In genomic region chr17:88159851-88160676, GRCm38 (mm10) we compare ENCODE assay signal across 9 mouse cellular contexts.
A peak's percentile ranks its signal among the peaks of the same experiment; 100 is the strongest.
DNase-seq lines count a peak whose midpoint lies in the region; ATAC-seq and TF ChIP-seq lines count a peak whose summit lies in the region.
"Had no signal": no experiment of that assay in that cellular context is flagged by ENCODE, and none has a peak within 500 bp of the region (broad histone marks: within the 10 kb centered on the region; RNA-seq: fewer than 3 reads in every experiment).

No protein-coding gene starts in this region.

- no peak for TF ChIP-seq CTCF in layer of hippocampus, adult 2 months (conservative IDR thresholded peaks at IDR 0.05)

- H3K36me3 ChIP-seq in hindbrain, embryonic 15.5 days: no peaks in the 10 kb centered on the region
- H3K36me3 ChIP-seq: intestine, embryonic 15.5 days had no signal

- H3K27me3 ChIP-seq in hindbrain, embryonic 15.5 days: no peaks in the 10 kb centered on the region
- H3K27me3 ChIP-seq: intestine, embryonic 15.5 days had no signal

- H3K4me3 ChIP-seq in layer of hippocampus, adult 2 months: peak overlapping the region; percentile 11; the same call in 1 of the 2 replicates
- H3K4me3 ChIP-seq in hindbrain, embryonic 15.5 days: 0 out of 2 replicates have a peak overlapping the region, but pooled peaks have one; percentile 9
- H3K4me3 ChIP-seq: intestine, embryonic 15.5 days had no signal

- no peaks in the 10 kb centered on the region for H3K9me3 ChIP-seq in hindbrain, embryonic 15.5 days
- H3K9me3 ChIP-seq: intestine, embryonic 15.5 days had no signal

- no peak overlapping the region for H3K27ac ChIP-seq in layer of hippocampus, adult 2 months
- H3K27ac ChIP-seq in hindbrain, embryonic 15.5 days (replicated peaks): no peak overlapping the region
- H3K27ac ChIP-seq: intestine, embryonic 15.5 days had no signal

- H3K4me1 ChIP-seq in hindbrain, embryonic 15.5 days (replicated peaks): peaks cover 15% of the 10 kb centered on the region
- H3K4me1 ChIP-seq: intestine, embryonic 15.5 days had no signal

- ATAC-seq in hindbrain, embryonic 15.5 days (ENCODE audit: low FRiP score, low read depth): no peak
- ATAC-seq: intestine, embryonic 15.5 days had no signal

- DNase-seq in cerebellum, postnatal 10 days: peak; percentile 26 to 31
- no peak for DNase-seq in cerebellum, adult 11-12 months
- DNase-seq in layer of hippocampus, adult 2 months (ENCODE audit: low spot score in 2 of 2): no peak
- DNase-seq in layer of hippocampus, adult 11-12 months (ENCODE audit: low spot score): no peak
- DNase-seq in retina, postnatal 1 day: peak; percentile 15
- no peak for DNase-seq in adrenal gland, adult (ENCODE audit: inconsistent age in 2 of 2, low spot score in 1 of 2)
- no peak for DNase-seq in liver

- 50% methylated on average over 19 of the region's 19 CpGs for WGBS in hindbrain, embryonic 15.5 days

- peak overlapping the region; percentile 45 for H3K4me2 ChIP-seq in hindbrain, embryonic 15.5 days
- H3K4me2 ChIP-seq: intestine, embryonic 15.5 days had no signal

- H3K9ac ChIP-seq in hindbrain, embryonic 15.5 days: no peak overlapping the region
- H3K9ac ChIP-seq: intestine, embryonic 15.5 days had no signal

Comparison
In these comparisons a context has a peak if more than half of its experiments do, and no peak if none do; other contexts are left out.
1. DNase-seq: peak in cerebellum, postnatal 10 days (2 of 2) and retina, postnatal 1 day (single experiment); none in cerebellum, adult 11-12 months (single experiment), layer of hippocampus, adult 2 months (0 of 2), layer of hippocampus, adult 11-12 months (single experiment), adrenal gland, adult (0 of 2) and liver (single experiment).